Mouse (Mus musculus) bone marrow macrophage, adult 2 months (primary cell): ENCODE data around the gene Amz1.

Experiments
- CTCF ChIP-seq: IDR thresholded peaks from 2 replicates; pipeline ENCODE4 v1.5.1; 2012; ENCODE audit warnings: low read depth, mild to moderate bottlenecking, low read length, moderate library complexity
- POLR2A ChIP-seq: IDR thresholded peaks from 2 replicates; pipeline ENCODE4 v1.6.1; 2012; ENCODE audit warnings: mild to moderate bottlenecking, low read depth, low read length, borderline replicate concordance

DNA sequence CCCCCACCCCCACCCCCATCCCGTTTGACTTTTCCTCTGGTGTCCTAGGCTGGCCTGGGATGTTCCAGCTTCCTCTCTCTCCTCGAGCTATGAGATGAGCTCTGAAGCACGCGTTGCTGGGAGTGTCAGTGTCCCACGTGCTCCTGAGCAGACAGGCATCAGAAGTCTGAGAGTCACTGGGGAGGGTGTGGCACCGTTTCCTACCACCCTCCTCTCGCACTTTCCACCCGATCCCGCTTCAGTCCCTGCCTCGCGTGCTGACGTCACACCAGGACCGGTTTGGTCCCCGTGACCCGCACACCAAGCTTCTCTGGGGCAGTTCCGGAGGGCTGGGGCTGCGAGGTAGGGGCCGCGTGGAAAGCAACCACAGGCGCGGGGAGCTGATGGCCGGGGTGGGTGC is 11.4 kb downstream of the Amz1 start:
- no peak for TF ChIP-seq CTCF
- TF ChIP-seq POLR2A, result no peak
